Mouse (Mus musculus) adrenal gland (tissue): ENCODE measurements around the gene Mcm3ap.

ENCODE experiments used
- intact Hi-C: fragments of 180-260 bp; cut with DNase I; formaldehyde crosslinking; loops from one replicate; pipeline ENCODE4 v1.15.1; 2025
- long read RNA-seq, 2 experiments: library from polyadenylated mRNA; unstranded; transcript quantifications; one replicate each; pipeline ENCODE4 v2.0.0; 2020; ENCODE audit warnings: borderline replicate concordance in 1 of 2; ENCODE audit not compliant: insufficient replicate concordance in 1 of 2

The Mcm3ap gene
- long read RNA-seq, experiment 1, partial matches to known transcripts, result 1 of 3 reads
- long read RNA-seq, experiment 1, other reads (novel, unspliced or antisense), result 2 of 3 reads
- long read RNA-seq, experiment 2, partial matches to known transcripts, result 3 of 3 reads
- long read RNA-seq, experiment 2, other reads (novel, unspliced or antisense), result 0 of 3 reads

DNA sequence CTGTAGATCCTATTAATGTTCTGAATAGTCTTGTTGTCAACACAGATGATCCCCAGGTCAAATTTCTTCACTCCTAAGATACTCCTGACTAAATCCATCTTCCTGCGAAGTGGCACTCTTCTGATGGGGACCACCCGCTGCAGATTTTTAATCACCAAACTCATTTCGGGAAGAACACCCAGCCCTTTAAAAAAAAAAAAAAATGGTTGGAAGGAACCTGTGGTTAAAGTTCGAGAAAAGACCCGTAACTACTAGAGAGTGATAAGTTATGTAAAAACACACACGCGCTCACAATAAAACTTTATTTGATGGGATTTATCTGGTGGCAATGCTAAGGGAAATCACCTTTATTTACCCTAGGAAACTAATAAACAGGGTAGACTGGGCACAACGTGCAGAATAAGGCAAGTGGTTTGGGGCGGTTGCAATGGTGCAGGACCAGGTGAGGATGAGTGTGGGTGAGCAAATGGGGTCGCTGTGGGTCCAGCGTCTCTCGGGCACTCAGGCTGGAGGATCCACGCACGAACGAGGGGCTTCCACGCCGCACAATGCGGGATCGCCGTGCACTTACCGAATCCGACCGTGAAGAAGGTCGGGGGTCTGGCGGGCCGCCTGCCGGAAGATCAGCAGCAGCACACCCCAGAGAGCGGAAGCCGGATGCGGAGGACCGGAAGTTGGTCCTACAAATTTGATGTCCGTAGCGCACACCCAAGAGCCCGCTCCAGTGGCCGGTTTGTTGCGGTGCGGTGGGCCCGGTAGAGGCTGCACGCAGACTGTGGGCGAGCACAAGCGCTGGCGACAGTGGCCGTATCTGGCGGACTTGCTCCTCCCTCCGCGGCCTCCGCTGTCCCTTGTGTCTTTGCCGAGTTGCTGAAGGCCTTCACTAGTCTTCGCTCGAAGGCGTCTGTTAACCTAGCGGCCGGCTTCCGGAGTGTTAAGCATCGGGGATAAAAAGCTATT is at the start of gene Mcm3ap, which contains the start of gene Ybey:
Gene Mcm3ap (plus strand): TSS at position 725 of the 960 bp plus-strand sequence.
Gene Ybey (minus strand): TSS at position 912 of the 960 bp plus-strand sequence.
- intact Hi-C loops, result no loop called here

DNA sequence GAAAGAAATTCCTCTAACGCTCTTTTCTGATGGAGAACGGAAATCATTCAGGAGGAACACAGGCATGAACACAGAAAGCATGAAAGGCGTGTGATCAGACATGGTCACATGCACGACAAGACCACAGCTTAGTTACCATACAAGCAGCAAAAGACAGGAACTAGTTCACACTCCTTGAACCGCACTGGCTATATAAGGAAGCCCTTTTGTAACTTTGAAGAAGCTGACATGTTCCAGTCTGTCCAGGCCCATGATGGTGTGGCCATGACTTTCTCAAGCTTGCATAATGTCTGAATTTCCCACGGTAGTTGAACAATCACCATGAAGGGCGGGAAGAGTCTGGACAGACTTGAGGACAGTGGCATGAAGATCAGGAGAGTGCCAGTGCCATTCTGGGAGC is 43.1 kb upstream of the Mcm3ap start:
- intact Hi-C loops, result no loop called here

DNA sequence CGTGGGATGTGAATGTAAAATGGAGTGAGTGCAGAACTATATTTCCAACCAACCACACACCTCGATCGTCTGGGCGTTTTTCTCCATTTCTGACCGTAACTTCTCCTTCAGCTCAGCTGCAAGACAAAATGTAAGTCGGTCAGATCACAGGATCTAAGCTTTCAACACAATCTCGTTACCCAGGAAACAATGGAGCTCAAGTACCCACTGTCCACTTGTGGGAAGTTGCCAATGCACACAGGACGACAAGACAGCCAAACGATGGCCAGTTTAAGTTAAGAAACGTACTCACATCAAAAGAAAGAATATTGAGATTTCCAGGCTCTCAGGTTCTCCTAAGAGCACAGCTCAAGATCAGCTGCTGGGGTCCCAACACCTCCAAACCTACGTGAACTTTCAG is 34.8 kb upstream of the Mcm3ap start:
- intact Hi-C loops, result no loop called here

DNA sequence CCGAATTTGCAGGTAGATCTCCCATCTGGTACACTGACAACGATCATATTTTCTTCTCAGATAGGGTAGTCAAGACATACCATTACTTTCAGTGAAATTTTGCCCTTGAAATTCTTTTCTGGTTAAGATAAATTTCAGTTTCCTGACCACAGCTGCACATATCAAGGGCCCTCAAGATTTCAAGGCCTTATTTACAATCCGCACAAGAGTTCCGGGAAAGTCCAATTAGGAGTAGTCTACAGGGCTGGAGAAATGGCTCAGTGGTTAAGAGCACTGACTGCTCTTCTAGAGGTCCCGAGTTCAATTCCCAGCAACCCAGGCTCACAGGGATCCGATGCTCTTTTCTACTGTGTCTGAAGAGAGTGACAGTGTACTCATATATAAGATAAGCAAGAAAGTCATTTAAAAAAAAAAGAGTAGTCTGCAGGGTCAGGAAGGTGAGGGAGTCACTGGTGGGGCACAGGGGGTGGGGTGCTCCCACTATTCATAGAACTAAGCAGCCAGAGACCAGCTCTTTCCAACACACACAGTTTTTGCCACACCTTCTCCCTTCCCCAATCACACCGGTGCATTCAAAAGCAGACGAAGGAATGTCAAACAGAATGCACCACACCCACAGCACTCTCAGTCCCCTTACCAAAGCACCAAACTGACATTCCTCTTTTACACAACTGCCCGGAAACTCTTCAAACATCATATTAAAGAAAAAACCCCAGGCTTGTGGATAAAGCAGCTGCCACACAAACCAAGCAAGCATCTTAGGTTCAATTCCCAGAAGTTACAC is 29.4 kb upstream of the Mcm3ap start:
- intact Hi-C loops, result no loop called here

DNA sequence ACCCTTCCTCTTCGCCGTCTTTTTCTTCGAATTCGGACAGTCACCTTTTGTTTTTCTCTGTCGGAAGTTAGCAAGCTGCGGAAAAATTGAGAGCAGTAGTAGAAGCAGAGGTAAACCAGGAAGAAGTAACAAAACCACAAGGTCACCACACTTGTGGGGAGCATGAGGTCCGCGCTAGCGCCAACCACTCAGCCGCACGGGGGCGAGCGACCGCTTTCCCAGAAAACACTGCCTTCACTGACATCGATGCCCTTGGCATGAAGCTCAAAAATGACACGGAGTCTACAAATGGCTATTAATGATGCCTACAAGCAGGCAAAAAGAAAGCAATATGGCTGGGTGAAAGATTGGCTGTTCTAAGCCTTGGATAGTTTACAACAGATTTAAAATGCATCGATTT is 28.4 kb upstream of the Mcm3ap start, which contains the start of gene AC141477.1:
Gene AC141477.1 (minus strand): TSS at position 164 of the 400 bp plus-strand sequence.
- intact Hi-C loops, result no loop called here

DNA sequence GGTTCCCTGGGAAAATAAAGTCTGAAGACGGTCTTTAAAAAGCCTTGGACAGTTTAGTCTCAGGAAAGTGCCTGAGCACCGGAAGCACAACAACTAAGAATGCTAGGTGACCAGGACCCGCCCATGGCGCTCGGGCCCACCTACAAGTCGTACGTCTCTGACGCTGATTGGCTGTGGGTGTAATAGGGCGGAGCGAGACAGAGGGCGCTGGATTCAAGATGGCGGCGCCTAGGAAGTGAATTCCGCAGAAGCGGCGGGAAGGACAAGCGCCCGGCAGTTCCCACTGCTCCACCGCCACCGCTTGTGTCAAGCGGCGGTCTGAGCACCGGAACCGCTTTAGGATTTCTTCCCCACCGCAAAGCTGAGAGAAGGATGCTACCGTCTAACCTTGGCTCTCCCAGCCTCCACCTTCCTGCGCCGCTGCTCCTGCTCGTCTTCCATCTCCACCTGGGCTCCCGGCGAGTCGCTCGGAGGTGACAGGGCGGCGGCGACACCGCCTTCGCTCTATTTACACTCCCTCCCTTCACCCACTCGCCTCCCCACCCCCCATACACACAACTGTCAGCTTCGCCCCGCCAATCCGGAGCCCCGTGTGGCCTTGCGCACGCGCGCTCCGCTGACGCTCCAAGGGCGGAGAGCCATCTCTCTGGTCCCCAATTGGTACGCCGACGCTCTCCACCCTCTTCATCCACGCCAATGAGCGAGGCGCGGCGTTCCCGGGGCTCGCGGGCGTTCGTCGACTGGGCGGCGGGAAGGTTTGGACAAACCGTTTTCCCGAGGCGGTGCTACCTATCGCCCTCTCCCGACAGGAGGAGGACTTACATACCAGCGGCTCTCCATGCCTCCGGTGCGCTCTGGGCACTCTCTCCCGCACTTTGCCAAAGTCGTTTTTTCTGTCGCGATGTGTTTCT is 26.3 kb upstream of the Mcm3ap start, which contains the start of gene Pcnt:
Gene Pcnt (minus strand): TSS at position 609 of the 911 bp plus-strand sequence.
- intact Hi-C loops, result no loop called here

DNA sequence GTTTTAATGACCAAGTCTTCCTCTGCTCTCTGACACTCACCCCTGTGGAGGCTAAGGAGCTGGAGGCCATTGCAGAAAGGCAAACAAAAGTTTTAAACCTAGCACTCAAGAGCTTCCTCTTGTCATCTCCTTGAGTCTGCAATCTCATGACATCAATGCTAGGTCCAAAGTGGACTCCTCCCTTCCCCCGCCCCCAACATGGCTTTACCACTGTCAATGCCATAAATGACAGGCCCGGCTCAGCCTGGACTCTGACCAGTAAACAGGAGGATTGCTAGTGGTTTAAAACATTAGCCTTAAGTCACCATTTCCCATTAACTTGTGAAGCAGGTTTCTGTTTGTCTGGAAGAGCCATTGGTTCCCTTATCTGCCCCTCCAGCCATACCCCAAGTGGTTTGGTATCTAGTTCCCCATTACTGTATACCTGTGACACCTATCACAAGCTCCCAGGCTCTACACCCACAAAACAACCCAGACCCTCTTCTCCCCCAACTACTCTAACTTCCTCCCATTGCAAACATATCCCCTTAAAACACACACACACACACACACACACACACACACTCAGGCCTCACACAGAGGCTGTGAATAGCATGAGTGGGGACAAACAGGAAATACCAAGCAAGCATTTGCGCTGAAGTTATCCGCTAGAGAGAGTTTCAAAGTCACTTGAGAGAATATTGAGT is 22.6 kb upstream of the Mcm3ap start:
- intact Hi-C loops, result no loop called here

DNA sequence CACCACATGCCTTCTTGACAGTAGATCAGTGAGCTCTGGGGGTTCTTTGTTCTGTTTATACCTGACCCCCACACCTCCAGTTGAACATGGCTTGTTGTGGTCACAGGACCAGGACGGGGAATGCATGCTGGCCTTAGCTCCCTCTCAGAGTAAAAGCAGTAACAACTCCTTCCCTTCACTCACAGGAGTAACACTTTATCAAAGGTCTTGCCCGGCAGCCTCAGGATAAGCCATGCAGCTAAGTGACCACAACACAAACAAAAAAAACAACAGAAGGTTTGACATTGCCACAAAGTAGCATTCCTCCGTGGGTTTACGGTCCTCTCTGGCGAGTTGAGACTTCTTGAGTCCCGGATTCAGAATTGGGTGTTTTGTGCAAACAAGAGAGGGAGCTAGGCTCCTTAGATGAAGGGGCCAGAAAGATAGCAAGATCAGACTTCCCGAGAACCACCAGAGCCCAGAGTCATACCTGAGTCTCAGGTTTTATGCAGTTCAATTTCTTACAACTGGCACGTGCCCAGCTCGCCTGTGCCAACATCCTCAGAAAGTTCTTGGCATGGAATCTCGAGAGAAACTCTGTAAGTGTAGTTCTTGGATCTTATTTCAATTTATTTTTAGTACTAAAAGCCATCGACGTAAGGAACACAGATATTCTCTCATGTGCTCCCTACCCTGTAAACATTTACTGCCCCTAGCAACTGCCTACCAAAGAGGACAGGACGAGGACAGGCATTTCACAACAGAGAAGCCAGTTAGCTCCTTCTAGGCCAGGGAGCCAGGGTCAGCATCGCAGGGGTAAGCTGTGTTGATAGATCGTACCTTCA is 21.1 kb upstream of the Mcm3ap start:
- intact Hi-C loops, result no loop called here

DNA sequence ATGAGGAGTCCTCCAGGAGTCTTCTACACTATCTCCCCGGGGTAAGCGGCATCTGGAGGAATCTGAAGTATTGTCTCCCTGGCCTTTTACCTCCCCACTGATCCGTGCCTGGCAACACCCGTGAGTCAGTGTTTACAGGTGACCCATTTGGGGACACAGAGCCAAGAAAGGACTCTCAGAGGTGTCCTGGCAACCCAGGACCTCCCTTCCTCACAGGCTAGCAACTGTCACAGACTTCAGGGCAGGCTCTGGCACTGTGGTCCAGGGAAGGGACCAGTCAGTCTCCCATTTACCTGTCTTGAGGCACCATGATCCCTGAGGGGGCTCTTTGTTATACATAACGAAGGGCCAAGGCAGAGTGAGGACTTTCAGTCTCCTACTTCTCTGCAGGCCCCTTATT is 19.9 kb upstream of the Mcm3ap start, which contains the start of gene 2610028H24Rik:
Gene 2610028H24Rik (plus strand): TSS at position 231 of the 400 bp plus-strand sequence.
- intact Hi-C loops, result no loop called here

DNA sequence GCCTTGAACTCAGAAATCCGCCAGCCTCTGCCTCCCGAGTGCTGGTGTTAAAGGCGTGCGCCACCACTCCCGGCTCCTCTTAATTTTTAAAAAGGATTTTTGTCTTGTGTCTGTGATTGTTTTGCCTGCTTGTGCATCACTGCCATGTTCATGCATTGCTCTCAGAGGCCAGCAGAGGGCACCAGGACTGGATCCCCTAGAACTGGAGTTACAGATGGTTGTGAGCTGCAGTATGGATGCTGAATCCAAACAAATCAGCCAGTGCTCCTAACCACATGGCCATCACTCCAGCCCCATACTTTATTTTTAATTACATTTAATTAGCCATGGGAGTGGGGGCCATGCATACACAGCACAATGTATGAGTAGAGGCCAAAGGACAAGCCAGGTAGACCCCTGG is 13.4 kb upstream of the Mcm3ap start:
- intact Hi-C loops, result no loop called here

DNA sequence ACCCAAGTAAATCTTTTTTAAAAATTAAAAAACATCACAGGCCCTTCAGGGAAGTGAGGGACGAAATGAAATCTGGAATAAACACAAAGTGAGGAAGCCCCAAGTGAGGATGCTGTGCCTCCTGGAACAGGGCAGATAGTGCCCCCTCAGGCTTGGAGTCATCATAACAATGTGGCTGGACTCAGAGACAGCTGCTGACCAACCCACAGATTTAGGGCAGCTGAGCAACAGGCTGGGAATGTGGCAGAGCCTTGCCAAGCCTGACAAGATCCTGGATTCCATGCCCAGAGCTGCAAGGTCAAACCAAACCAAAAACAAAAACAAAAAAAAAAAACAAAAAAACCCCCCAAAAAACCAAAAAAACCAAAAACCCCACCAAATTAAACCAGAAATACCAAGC is 7.5 kb upstream of the Mcm3ap start:
- intact Hi-C loops, result no loop called here

DNA sequence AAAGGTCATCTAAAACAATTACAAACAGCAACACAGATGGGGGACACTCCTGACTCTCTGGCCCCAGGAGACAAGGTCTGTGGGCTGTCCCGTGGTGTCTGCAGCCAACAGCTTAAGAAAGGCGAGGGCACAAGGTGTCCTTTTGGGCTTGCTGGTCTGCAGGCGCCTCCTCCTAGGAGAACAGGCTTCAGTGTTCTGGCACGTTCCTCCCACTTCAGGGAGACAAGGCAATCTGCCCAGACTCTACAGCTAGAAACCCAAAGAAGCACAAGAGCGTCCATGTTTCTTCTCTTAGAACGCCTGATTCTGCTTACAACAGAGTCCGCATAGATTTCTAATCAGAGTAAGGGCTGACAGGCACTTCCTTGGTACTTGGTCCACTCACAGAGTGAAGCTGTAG is 6.4 kb upstream of the Mcm3ap start:
- intact Hi-C loops, result no loop called here

DNA sequence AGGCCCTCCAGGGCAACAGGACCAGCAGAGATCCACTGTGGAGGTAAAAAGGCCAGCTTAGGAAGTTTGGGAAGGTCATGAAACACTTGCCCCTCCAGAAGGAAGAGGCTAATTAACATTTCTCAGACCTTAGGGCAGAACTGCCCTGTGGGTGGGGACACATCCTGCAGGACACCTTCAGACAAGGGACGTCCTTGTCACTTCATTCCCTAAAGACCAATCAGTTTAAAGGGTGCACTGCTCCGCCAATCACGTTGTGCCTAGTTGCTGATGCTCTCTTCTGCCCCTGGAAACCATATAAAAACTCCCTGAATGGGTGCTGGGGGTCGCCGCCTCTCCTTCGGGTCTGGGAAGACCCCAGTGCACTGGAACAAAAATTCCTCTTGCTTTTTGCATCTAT is 6.0 kb upstream of the Mcm3ap start:
- intact Hi-C loops, result no loop called here

DNA sequence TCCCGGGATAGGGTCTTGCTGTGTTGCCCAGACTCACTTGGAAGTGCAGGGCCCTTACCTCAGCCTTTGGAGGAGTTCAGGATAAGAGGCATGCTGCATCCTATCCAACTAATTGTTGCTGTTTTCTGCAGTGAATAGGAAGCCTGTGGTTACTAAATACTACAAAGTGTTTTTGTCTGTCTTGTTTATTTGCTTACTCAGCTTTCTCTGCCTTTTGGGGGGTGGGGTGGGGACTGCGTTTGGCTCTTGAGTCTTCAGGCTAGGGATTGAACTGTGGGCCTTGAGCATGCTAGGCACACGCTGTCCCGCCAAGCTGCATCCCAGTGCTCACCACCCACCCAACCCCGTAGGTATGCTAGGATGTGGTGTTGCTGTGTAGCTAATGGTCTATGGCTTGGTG is 5.0 kb downstream of the Mcm3ap start:
- intact Hi-C loops, result no loop called here

DNA sequence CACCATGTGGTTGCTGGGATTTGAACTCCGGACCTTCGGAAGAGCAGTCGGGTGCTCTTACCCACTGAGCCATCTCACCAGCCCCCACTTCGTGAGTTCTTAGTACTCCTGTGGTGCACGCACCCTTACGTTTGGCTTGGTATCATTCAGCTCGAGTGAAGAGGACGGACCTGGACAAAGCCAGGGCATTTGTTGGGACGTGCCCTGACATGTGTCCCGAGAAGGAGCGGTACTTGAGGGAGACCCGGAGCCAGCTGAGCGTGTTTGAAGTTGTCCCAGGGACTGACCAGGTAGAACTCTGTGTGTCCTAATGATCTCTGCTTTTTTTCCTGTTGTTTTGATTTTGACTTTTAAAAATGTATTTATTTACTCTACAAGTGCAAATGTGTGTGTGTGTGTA is 12.1 kb downstream of the Mcm3ap start:
- intact Hi-C loops, result no loop called here

DNA sequence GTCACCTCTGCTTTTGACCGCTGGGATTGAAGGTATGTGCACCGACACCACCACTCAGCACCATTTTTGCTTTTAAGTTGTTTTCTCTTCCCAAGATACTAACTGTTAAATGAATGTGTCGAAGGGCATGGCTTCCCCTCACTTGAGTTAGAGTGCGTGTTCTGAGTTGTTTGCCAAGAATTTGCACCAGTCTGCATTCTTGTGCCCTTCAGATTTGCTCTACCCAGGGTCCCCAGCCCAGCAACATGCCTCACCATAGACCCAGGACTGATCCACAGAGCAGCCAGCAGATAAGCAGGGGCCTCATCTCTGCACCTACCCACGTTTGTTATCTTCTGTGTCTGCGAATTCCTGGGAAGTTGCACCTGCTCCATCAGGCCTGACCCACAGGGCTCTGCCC is 12.8 kb downstream of the Mcm3ap start:
- intact Hi-C loops, result no loop called here

DNA sequence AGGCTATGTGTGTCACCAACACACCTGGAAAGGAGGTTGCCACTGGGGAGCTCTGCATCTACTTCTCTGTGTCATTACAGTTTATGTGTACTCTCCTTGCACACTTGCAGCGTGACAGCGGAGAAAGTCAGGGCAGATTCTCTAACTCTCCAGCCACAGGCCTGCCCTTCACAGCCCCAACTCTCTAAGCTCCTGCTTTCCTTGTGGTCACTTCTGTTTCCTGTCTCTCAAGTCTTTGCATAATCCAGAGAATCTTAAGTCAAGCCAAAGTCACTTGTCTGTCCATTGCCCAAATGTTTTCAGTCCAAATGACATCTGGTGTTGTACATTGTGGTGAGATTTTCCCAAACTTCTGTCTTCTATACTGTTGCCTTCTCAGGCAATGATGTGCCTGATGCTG is 17.6 kb downstream of the Mcm3ap start:
- intact Hi-C loops, result no loop called here

DNA sequence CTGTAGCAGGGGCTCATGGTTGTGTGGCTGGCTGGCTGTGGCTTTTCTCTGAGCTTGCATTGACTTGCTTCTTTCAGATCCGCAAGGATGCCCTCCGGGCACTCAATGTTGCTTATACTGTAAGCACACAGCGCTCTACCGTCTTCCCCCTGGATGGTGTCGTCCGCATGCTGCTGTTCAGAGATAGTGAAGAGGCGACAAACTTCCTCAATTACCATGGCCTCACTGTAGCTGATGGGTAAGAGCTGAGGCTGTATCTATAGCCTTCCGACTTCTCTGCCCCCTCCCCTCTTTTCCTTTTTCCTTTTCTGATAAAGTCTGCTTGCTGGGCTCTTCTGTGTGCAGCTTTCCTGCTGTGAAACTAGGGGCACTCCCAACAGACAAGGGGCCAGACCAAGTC is 19.5 kb downstream of the Mcm3ap start:
- intact Hi-C loops, result no loop called here

DNA sequence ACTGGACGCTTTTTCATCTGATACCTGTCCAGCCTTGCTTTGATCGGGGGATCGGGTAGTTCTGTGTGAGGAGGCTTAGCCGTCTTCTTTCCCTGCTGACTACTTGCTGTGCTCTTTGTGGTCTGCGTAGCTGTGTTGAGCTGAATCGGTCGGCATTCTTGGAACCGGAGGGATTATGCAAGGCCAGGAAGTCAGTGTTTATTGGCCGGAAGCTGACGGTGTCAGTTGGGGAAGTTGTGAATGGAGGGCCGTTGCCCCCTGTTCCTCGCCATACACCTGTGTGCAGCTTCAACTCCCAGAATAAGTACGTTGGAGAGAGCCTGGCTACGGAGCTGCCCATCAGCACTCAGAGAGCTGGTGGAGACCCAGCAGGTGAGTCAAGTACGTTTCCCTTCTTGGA is 20.5 kb downstream of the Mcm3ap start:
- intact Hi-C loops, result no loop called here
